Mouse (Mus musculus): ENCODE data around the gene Spast. TPM values are rescaled to one million over a fixed set of nuclear protein-coding genes. Genes with fewer than 3 reads are reported as not detected.
A peak's percentile ranks its signal among the peaks of the same experiment; 100 is the strongest.

Spast gene
- total RNA-seq, 2 experiments from 2014 or later = 50.0 to 50.5 TPM

GRCm38 (mm10) chr17:74414671-74415070, 75.9 kb downstream of the Spast start:
- no peak overlapping the region for H3K27ac ChIP-seq
- DNase-seq (ENCODE audit: low spot score in 2 of 2) = no peak
- TF ChIP-seq CTCF (conservative IDR thresholded peaks at IDR 0.05) = no peak
- H3K4me3 ChIP-seq = no peak overlapping the region

DNA sequence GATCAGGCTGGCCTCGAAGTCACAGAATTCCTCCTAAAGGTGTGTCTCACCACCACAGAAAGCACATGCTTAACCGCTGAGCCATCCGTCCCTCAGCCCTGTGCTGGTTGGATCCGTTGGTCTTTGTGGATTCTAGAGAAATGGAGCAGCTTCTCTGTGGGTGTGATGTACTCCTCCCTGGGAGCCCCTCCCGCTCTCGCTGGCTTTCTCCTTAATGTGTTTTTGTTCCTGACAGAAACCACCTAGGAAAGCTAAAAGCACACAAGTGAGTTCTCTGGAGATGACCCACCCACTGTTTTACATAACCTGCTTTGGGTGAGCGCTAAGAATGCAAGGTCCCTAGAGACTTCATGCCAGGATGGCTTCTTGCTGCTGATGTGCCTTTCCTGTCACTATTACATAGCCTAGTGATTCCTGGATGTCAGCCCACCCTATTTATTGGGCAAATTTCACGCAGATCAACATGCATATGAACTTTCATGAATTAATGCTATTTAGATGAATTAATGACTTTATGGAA, 78.1 kb downstream of the Spast start:
- DNase-seq (ENCODE audit: low spot score in 2 of 2) = peak; percentile 20 to 35
- Histone ChIP-seq H3K4me3 (no peak overlapping the region), H3K27ac (no peak overlapping the region)
- no peak for TF ChIP-seq CTCF (conservative IDR thresholded peaks at IDR 0.05)

DNA sequence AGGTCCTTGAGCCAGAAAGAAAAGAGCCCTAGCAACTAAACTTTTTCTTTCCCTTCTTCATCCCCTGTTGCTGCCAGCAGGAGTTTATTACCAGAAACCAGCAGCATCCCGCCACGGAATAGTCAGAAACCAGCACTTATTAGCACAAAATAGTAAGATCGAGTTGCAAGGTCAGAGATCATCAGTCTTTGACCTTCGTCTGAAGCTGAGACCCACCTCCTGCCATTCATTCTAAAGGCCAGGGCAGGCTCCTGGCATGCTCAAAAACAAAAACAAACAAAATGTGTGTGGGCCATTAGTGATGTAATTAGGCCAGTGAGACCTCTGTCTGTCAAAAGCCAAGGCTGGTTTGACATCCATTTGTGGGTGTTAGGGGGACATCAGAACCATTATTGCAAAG, 79.4 kb downstream of the Spast start:
- no peak for DNase-seq (ENCODE audit: low spot score in 2 of 2)
- Histone ChIP-seq H3K4me3 (no peak overlapping the region), H3K27ac (no peak overlapping the region)
- no peak for TF ChIP-seq CTCF (conservative IDR thresholded peaks at IDR 0.05)

DNA sequence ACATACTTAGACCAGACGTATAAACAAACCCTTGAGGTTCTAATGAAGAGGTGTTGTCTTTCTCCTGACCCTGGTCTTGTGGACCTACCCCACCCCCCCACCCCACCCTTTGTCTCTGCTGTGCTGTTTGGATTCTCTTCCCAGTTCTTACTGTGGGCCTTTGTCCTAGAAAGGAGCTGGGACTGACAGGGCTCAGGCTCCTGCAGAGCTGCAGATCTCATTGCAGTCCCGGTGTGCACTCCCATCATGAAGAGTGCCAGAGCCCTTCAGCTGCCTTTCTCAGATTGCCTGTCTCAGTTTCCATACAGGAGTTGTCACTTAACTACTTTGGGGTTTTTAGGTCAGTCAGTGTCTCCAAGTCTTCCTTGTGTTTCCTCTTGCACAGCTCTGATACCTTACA, 81.9 kb downstream of the Spast start:
- Histone ChIP-seq H3K4me3 (no peak overlapping the region), H3K27ac (no peak overlapping the region)
- no peak for TF ChIP-seq CTCF (conservative IDR thresholded peaks at IDR 0.05)
- DNase-seq (ENCODE audit: low spot score in 2 of 2) = no peak

DNA sequence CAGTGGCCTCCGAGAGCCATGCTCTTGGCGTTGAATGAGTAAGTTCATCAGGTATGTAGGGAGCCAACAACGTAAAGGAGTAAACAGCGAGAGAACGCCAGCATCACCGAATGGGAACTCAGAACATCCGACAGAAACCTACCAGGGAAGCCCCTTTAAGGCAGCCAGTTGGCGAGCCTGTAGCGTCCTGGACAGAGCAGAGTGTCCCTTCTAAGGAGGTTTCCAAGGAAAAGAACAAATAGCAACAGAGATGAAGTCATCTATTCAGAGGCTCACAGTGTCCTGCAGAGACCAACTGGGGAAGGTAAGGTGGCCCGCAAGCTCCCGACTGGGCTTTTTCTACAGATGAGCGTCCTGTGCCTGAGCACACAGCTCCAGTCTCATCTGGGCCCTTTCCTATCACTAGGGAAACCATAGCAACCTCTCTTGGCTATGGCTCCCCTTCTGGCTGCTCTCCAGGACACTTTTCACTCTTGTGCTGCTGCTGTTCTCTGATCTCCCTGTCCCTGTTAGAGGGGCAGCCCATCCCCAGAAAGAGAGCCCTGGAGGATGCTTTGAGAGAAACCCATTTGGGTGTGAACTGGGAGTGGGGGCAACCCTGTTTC, 85.7 kb downstream of the Spast start:
- no peak for TF ChIP-seq CTCF (conservative IDR thresholded peaks at IDR 0.05)
- DNase-seq (ENCODE audit: low spot score in 2 of 2) = peak; percentile 33 to 40
- no peak overlapping the region; the same call in 1 of the 2 replicates for H3K4me3 ChIP-seq
- H3K27ac ChIP-seq = peak overlapping the region; percentile 46

GRCm38 (mm10) chr17:74430074-74430473, 91.3 kb downstream of the Spast start:
- Histone ChIP-seq H3K27ac (no peak overlapping the region), H3K4me3 (no peak overlapping the region)
- TF ChIP-seq CTCF (conservative IDR thresholded peaks at IDR 0.05) = no peak
- no peak for DNase-seq (ENCODE audit: low spot score in 2 of 2)

- H3K27ac ChIP-seq = no peak overlapping the region
- no peak for DNase-seq (ENCODE audit: low spot score in 2 of 2)
- TF ChIP-seq CTCF (conservative IDR thresholded peaks at IDR 0.05) = peak; percentile 23
- H3K4me3 ChIP-seq = no peak overlapping the region
Measured at GRCm38 (mm10) chr17:74431481-74431880, 92.7 kb downstream of the Spast start.

GRCm38 (mm10) chr17:74432631-74433030, 93.8 kb downstream of the Spast start:
- Histone ChIP-seq H3K27ac (no peak overlapping the region), H3K4me3 (no peak overlapping the region)
- no peak for DNase-seq (ENCODE audit: low spot score in 2 of 2)
- no peak for TF ChIP-seq CTCF (conservative IDR thresholded peaks at IDR 0.05)

GRCm38 (mm10) chr17:74437762-74438161, 99.0 kb downstream of the Spast start:
- DNase-seq (ENCODE audit: low spot score in 2 of 2) = no peak
- Histone ChIP-seq H3K4me3 (no peak overlapping the region), H3K27ac (no peak overlapping the region)
- no peak for TF ChIP-seq CTCF (conservative IDR thresholded peaks at IDR 0.05)

- TF ChIP-seq CTCF (conservative IDR thresholded peaks at IDR 0.05) = no peak
- no peak for DNase-seq (ENCODE audit: low spot score in 2 of 2)
- H3K4me3 ChIP-seq = no peak overlapping the region
- no peak overlapping the region for H3K27ac ChIP-seq
Measured at GRCm38 (mm10) chr17:74440486-74440885, 101.7 kb downstream of the Spast start.

Other genes starting within 250 kb of the Spast start
- gene Memo1, start 43.5 kb upstream of the Spast start, total RNA-seq (2021) = 10 to 100 TPM; 50.5 to 52.3 TPM
- gene Dpy30, start 15.0 kb upstream of the Spast start, total RNA-seq (2021) = 10 to 100 TPM; 49.0 to 53.1 TPM
- 10 to 100 TPM; 17.4 to 17.7 TPM for gene Slc30a6, start 56.6 kb downstream of the Spast start, total RNA-seq (2021)
- gene Nlrc4, start 120.2 kb downstream of the Spast start, total RNA-seq (2021) = under 1 TPM; 0.07 to 0.10 TPM
- gene Yipf4, start 150.5 kb downstream of the Spast start, total RNA-seq (2021) = 10 to 100 TPM; 76.4 to 84.8 TPM
- 100 to 1,000 TPM; 115 to 124 TPM for gene Birc6, start 189.3 kb downstream of the Spast start, total RNA-seq (2021)

All from layer of hippocampus, adult 2 months (tissue).